Mouse (Mus musculus) lung, adult 2 months (tissue): ENCODE measurements around the gene Gm10273.

Experiments used
- CTCF ChIP-seq: fragments of 200-500 bp; IDR thresholded peaks from 2 replicates; pipeline ENCODE4 v1.5.1; 2011; ENCODE audit warnings: mild to moderate bottlenecking, low read length, control low read depth; ENCODE audit not compliant: insufficient read depth
- POLR2A ChIP-seq: fragments of 200-500 bp; IDR thresholded peaks from 2 replicates; pipeline ENCODE4 v1.6.1; 2011; ENCODE audit warnings: low read depth, mild to moderate bottlenecking, control low read depth, low read length, borderline replicate concordance; ENCODE audit errors: extremely low read depth

GRCm38 (mm10) chr10:59413711-59414110 lies 18.3 kb downstream of the Gm10273 start:
- no peak for TF ChIP-seq CTCF
- no peak for TF ChIP-seq POLR2A
